Mouse (Mus musculus) MEL (cell line): ENCODE results near the gene Cnn2. TPM values are rescaled to one million over a fixed set of nuclear protein-coding genes. Genes with fewer than 3 reads are reported as not detected.

Experiments
- DNase-seq: peaks from one replicate; pipeline ENCODE4 v3.0.0; 2011; ENCODE audit warnings: low read depth, low spot score
- H3K27ac ChIP-seq: 2 replicates; pipeline ENCODE4 v1.5.1; 2012; ENCODE audit warnings: low read depth, mild to moderate bottlenecking, control low read depth, low read length, moderate library complexity; ENCODE audit not compliant: control insufficient read depth
- H3K27me3 ChIP-seq, 2 experiments: fragments of 150-350 bp in 1 of 2; sonication (generic) in 1 of 2; 2 replicates each; pipeline ENCODE4 v1.6.1; 2012; ENCODE audit warnings: low read length in 2 of 2, mild to moderate bottlenecking in 2 of 2, improper control_type of control experiment in 1 of 2, moderate library complexity in 1 of 2; ENCODE audit not compliant: insufficient read depth in 2 of 2, control insufficient read depth in 1 of 2
- H3K36me3 ChIP-seq, 2 experiments: 2 replicates each; pipeline ENCODE4 v1.6.1; 2012 to 2014; ENCODE audit warnings: low read length in 2 of 2, improper control_type of control experiment in 1 of 2, inconsistent platforms in 1 of 2, mild to moderate bottlenecking in 1 of 2; ENCODE audit not compliant: insufficient read depth in 2 of 2, control insufficient read depth in 1 of 2
- H3K4me1 ChIP-seq, 2 experiments: fragments of 150-350 bp in 1 of 2; sonication (generic) in 1 of 2; 2 replicates each; pipeline ENCODE4 v1.6.1; 2012; ENCODE audit warnings: low read length in 2 of 2, improper control_type of control experiment in 1 of 2, mild to moderate bottlenecking in 1 of 2; ENCODE audit not compliant: insufficient read depth in 2 of 2, control insufficient read depth in 1 of 2
- H3K4me3 ChIP-seq, 2 experiments: fragments of 150-350 bp in 1 of 2; sonication (generic) in 1 of 2; 2 replicates each; pipeline ENCODE4 v1.5.1; 2012; ENCODE audit warnings: low read depth in 2 of 2, low read length in 2 of 2, mild to moderate bottlenecking in 2 of 2, moderate library complexity in 2 of 2, control low read depth in 1 of 2, improper control_type of control experiment in 1 of 2; ENCODE audit not compliant: control insufficient read depth in 1 of 2, insufficient read depth in 1 of 2
- H3K79me2 ChIP-seq: 2 replicates; pipeline ENCODE4 v1.6.1; 2012; ENCODE audit warnings: mild to moderate bottlenecking, low read length, moderate library complexity; ENCODE audit not compliant: control insufficient read depth, poor library complexity, insufficient read depth
- H3K9ac ChIP-seq: 2 replicates; pipeline ENCODE4 v1.6.1; 2012; ENCODE audit warnings: low read depth, mild to moderate bottlenecking, control low read depth, low read length, moderate library complexity; ENCODE audit not compliant: control insufficient read depth, poor library complexity, severe bottlenecking
- H3K9me3 ChIP-seq: fragments of 150-350 bp; sonication (generic); replicated peaks from 2 replicates; pipeline ENCODE4 v1.6.1; 2012; ENCODE audit warnings: mild to moderate bottlenecking, low read length, improper control_type of control experiment, moderate library complexity; ENCODE audit not compliant: insufficient read depth
- CHD2 ChIP-seq: IDR thresholded peaks from 2 replicates; pipeline ENCODE4 v1.6.1; 2011; ENCODE audit warnings: low read length, improper control_type of control experiment
- CTCF ChIP-seq, 3 experiments: IDR thresholded peaks in 2 of 3; conservative IDR thresholded peaks in 1 of 3; 2 replicates each; pipeline ENCODE4 v1.5.1; 2011 to 2012; ENCODE audit warnings: low read length in 3 of 3, low read depth in 2 of 3, mild to moderate bottlenecking in 2 of 3, improper control_type of control experiment in 1 of 3, inconsistent platforms in 1 of 3, mixed read lengths in 1 of 3, moderate library complexity in 1 of 3; ENCODE audit not compliant: control insufficient read depth in 1 of 3, insufficient read depth in 1 of 3, poor library complexity in 1 of 3, severe bottlenecking in 1 of 3
- ELF1 ChIP-seq: IDR thresholded peaks from 2 replicates; pipeline ENCODE4 v1.6.1; 2014; ENCODE audit warnings: low read depth, mild to moderate bottlenecking, inconsistent platforms, low read length, improper control_type of control experiment, moderate library complexity
- EP300 ChIP-seq, 2 experiments: IDR thresholded peaks; 2 replicates each; pipeline ENCODE4 v1.6.1; 2011; ENCODE audit warnings: improper control_type of control experiment in 2 of 2, low read length in 2 of 2, low read depth in 1 of 2, mild to moderate bottlenecking in 1 of 2
- ETS1 ChIP-seq: IDR thresholded peaks from 2 replicates; pipeline ENCODE4 v1.6.1; 2012; ENCODE audit warnings: low read depth, mild to moderate bottlenecking, inconsistent platforms, low read length, improper control_type of control experiment, moderate library complexity
- GABPA ChIP-seq: IDR thresholded peaks from 2 replicates; pipeline ENCODE4 v1.6.1; 2012; ENCODE audit warnings: low read depth, mild to moderate bottlenecking, inconsistent platforms, low read length, improper control_type of control experiment, moderate library complexity
- GATA1 ChIP-seq: IDR thresholded peaks from 2 replicates; pipeline ENCODE4 v1.6.1; 2011; ENCODE audit warnings: low read depth, low read length, improper control_type of control experiment
- HCFC1 ChIP-seq: IDR thresholded peaks from 2 replicates; pipeline ENCODE4 v1.6.1; 2012; ENCODE audit warnings: low read depth, mild to moderate bottlenecking, inconsistent platforms, low read length, improper control_type of control experiment, moderate library complexity
- MAX ChIP-seq: IDR thresholded peaks from 2 replicates; pipeline ENCODE4 v1.6.1; 2011; ENCODE audit warnings: low read length, improper control_type of control experiment
- MAZ ChIP-seq: IDR thresholded peaks from 2 replicates; pipeline ENCODE4 v1.6.1; 2012; ENCODE audit warnings: low read depth, mild to moderate bottlenecking, inconsistent platforms, low read length, improper control_type of control experiment
- MEF2A ChIP-seq: IDR thresholded peaks from 2 replicates; pipeline ENCODE4 v1.6.1; 2014; ENCODE audit warnings: low read depth, mild to moderate bottlenecking, inconsistent platforms, low read length, improper control_type of control experiment; ENCODE audit not compliant: poor library complexity, insufficient replicate concordance, severe bottlenecking; ENCODE audit errors: extremely low read depth
- MXI1 ChIP-seq: IDR thresholded peaks from 2 replicates; pipeline ENCODE4 v1.6.1; 2011; ENCODE audit warnings: mild to moderate bottlenecking, low read depth, low read length, improper control_type of control experiment
- MYB ChIP-seq: IDR thresholded peaks from 2 replicates; pipeline ENCODE4 v1.6.1; 2011; ENCODE audit warnings: mild to moderate bottlenecking, low read depth, low read length, improper control_type of control experiment
- NELFE ChIP-seq: IDR thresholded peaks from 2 replicates; pipeline ENCODE4 v1.6.1; 2011; ENCODE audit warnings: low read depth, low read length, improper control_type of control experiment
- NRF1 ChIP-seq: IDR thresholded peaks from 2 replicates; pipeline ENCODE4 v1.6.1; 2014; ENCODE audit warnings: low read depth, mild to moderate bottlenecking, inconsistent platforms, low read length, improper control_type of control experiment, moderate library complexity; ENCODE audit not compliant: poor library complexity, insufficient read depth, severe bottlenecking
- POLR2A ChIP-seq, 2 experiments: IDR thresholded peaks; 2 replicates each; pipeline ENCODE4 v1.6.1; 2011 to 2012; ENCODE audit warnings: low read length in 2 of 2, mild to moderate bottlenecking in 2 of 2, control low read depth in 1 of 2, improper control_type of control experiment in 1 of 2, low read depth in 1 of 2, moderate library complexity in 1 of 2; ENCODE audit not compliant: control insufficient read depth in 1 of 2, insufficient read depth in 1 of 2, poor library complexity in 1 of 2
- POLR2AphosphoS2 ChIP-seq: IDR thresholded peaks from 2 replicates; pipeline ENCODE4 v1.6.1; 2011; ENCODE audit warnings: low read length, improper control_type of control experiment
- RAD21 ChIP-seq: IDR thresholded peaks from 2 replicates; pipeline ENCODE4 v1.6.1; 2011; ENCODE audit warnings: mild to moderate bottlenecking, low read depth, low read length, improper control_type of control experiment
- RCOR1 ChIP-seq: IDR thresholded peaks from 2 replicates; pipeline ENCODE4 v1.6.1; 2012; ENCODE audit warnings: low read depth, mild to moderate bottlenecking, inconsistent platforms, low read length, improper control_type of control experiment
- SIN3A ChIP-seq: IDR thresholded peaks from 2 replicates; pipeline ENCODE4 v1.6.1; 2012; ENCODE audit warnings: low read length, improper control_type of control experiment, inconsistent platforms
- SMC3 ChIP-seq: IDR thresholded peaks from 2 replicates; pipeline ENCODE4 v1.6.1; 2011; ENCODE audit warnings: low read depth, low read length, improper control_type of control experiment
- TAL1 ChIP-seq: IDR thresholded peaks from 2 replicates; pipeline ENCODE4 v1.6.1; 2012; ENCODE audit warnings: mild to moderate bottlenecking, inconsistent platforms, low read length, moderate library complexity, mixed read lengths
- TCF12 ChIP-seq: IDR thresholded peaks from 2 replicates; pipeline ENCODE4 v1.6.1; 2014; ENCODE audit warnings: low read depth, mild to moderate bottlenecking, inconsistent platforms, low read length, improper control_type of control experiment, moderate library complexity
- USF1 ChIP-seq: IDR thresholded peaks from 2 replicates; pipeline ENCODE4 v1.6.1; 2014; ENCODE audit warnings: low read depth, mild to moderate bottlenecking, inconsistent platforms, low read length, improper control_type of control experiment, moderate library complexity
- USF2 ChIP-seq, 2 experiments: IDR thresholded peaks; 2 replicates each; pipeline ENCODE4 v1.6.1; 2011 to 2012; ENCODE audit warnings: improper control_type of control experiment in 2 of 2, low read length in 2 of 2, borderline replicate concordance in 1 of 2, inconsistent platforms in 1 of 2, low read depth in 1 of 2, mild to moderate bottlenecking in 1 of 2; ENCODE audit not compliant: insufficient read depth in 1 of 2
- ZC3H11A ChIP-seq: IDR thresholded peaks from 2 replicates; pipeline ENCODE4 v1.6.1; 2012; ENCODE audit warnings: low read depth, mild to moderate bottlenecking, inconsistent platforms, low read length, improper control_type of control experiment
- ZKSCAN1 ChIP-seq: IDR thresholded peaks from 2 replicates; pipeline ENCODE4 v1.6.1; 2012; ENCODE audit warnings: low read depth, mild to moderate bottlenecking, inconsistent platforms, low read length, improper control_type of control experiment, moderate library complexity
- ZMIZ1 ChIP-seq: IDR thresholded peaks from 2 replicates; pipeline ENCODE4 v1.6.1; 2012; ENCODE audit warnings: low read depth, mild to moderate bottlenecking, inconsistent platforms, low read length, improper control_type of control experiment, moderate library complexity
- ZNF384 ChIP-seq: IDR thresholded peaks from 2 replicates; pipeline ENCODE4 v1.6.1; 2012; ENCODE audit warnings: low read depth, mild to moderate bottlenecking, inconsistent platforms, low read length, improper control_type of control experiment
- polyA plus RNA-seq, 2 experiments: library from polyadenylated mRNA; stranded (reverse) in 1 of 2; unstranded in 1 of 2; fragments of >175 nt in 1 of 2; fragments of >200 nt in 1 of 2; gene quantifications; 2 replicates each; pipeline versions ENCODE4 v1.2.1 to v1.2.4; 2012; ENCODE audit warnings: low replicate concordance in 2 of 2, low read depth in 1 of 2; ENCODE audit not compliant: insufficient read length in 2 of 2, insufficient read depth in 1 of 2, missing spikeins in 1 of 2
- total RNA-seq: library from RNA; depleted of rRNA; stranded (reverse); fragments of 300-350 nt; gene quantifications from 2 replicates; pipeline ENCODE4 v1.2.3, GENCODE M21; 2012

The Cnn2 gene
- total and polyA plus RNA-seq, 3 experiments: 8.7 to 25.3 TPM; not detected in 1

DNA sequence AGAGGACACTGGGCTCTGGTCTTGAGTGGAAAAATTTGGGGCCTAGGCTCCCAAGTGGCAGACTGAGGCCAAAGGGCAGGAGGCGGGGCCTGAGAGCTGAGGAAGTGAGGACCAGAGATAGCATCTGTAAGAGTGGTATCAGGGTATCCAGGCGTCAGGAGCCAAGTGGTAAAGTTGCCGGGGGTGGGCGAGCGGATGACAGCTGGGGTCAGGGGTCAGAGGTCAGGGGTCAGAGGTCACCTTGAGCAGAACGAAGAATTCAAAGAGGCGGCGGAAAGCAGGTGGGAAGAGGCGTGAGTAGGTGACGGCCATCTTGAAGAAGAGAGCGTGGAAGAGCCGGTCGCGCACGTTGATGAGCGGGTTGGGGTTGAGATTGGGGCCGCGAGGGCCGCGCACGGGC is 4.7 kb upstream of the Cnn2 start:
- Histone ChIP-seq H3K9me3 (no peaks in the 10 kb centered on the region), H3K79me2 (peaks cover 30% of the 10 kb centered on the region), H3K27ac (peak overlapping the region; percentile 77), H3K36me3 (peaks cover 0 to 5% of the 10 kb centered on the region in 2 experiments; a peak in 2 of 4 replicates), H3K4me1 (peaks cover 0 to 11% of the 10 kb centered on the region in 2 experiments; a peak in 2 of 4 replicates), H3K4me3 (peak overlapping the region; percentile 77 to 85), H3K27me3 (no peaks in the 10 kb centered on the region), H3K9ac (peak overlapping the region; percentile 85)
- DNase-seq: peak; percentile 69
- TF ChIP-seq ZMIZ1 (no peak), EP300 (IDR thresholded peaks at IDR 0.05; ENCODE audit: low read depth in 1 of 2, low read length in 2 of 2) (peak in 1 of 2 experiments; percentile 57; a peak in 3 of 4 replicates), MAX (peak; percentile 25; the same call in 1 of the 2 replicates), GATA1 (peak; percentile 67), TAL1 (peak; percentile 21; the same call in 1 of the 2 replicates), TCF12 (peak; percentile 54; the same call in 1 of the 2 replicates), ZKSCAN1 (no peak), SMC3 (no peak), POLR2AphosphoS2 (no peak), ETS1 (0 out of 2 replicates have a peak, but pooled peaks have one; percentile 37), ZNF384 (no peak), HCFC1 (peak; percentile 75), NELFE (no peak), GABPA (no peak), POLR2A (IDR thresholded peaks at IDR 0.05; ENCODE audit: control insufficient read depth in 1 of 2, insufficient read depth in 1 of 2, low read depth in 1 of 2, low read length in 2 of 2, poor library complexity in 1 of 2) (peak in 1 of 2 experiments; percentile 40; a peak in 1 of 4 replicates), MEF2A (no peak), CHD2 (peak; percentile 80)

DNA sequence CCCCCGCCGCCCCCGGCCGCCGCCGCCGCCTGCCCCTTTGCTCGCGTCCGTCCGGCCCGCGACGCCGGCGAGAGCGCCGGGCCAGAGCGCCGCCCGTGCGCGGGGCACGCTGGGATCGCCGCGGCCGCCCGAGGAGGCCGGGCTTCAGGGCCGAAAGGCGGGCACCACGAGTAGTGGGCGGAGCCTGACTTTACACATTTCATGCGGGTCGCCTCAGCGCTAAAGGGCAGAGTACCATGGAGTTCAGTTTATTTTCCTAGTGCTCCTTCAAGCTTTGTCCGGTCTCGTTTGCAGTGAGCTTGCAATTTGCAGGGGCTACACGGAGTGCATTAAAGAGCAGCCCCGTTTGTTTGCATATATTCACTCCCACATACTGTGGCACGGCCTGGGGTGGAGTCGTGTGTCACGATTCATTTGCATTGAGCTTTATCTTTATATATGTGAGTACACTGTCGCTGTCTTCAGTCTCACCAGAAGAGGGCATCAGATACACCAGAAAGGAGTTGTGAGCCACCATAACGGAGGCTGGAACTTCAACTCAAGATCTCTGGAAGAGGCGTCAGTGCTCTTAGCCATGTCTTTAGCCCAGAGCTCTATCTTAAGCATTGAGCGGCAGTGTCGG is 4.1 kb upstream of the Cnn2 start, which contains the start of gene Tmem259:
TSS of gene Tmem259 (minus strand) at position 136 of the 622 bp plus-strand sequence.
- Histone ChIP-seq H3K4me1 (peaks cover 0 to 14% of the 10 kb centered on the region in 2 experiments; a peak in 2 of 4 replicates), H3K79me2 (peaks cover 30% of the 10 kb centered on the region), H3K9ac (peak within 1 kb of the TSS; percentile 85), H3K4me3 (peak within 1 kb of the TSS; percentile 78 to 85), H3K27ac (peak within 1 kb of the TSS; percentile 88), H3K27me3 (no peaks in the 10 kb centered on the region), H3K9me3 (no peaks in the 10 kb centered on the region), H3K36me3 (peaks cover 0 to 5% of the 10 kb centered on the region in 2 experiments; a peak in 2 of 4 replicates)
- DNase-seq: peak; percentile 96
- no peak for TF ChIP-seq USF1
- TF ChIP-seq MYB: no peak
- peak; percentile 59 for TF ChIP-seq ZC3H11A
- peak; percentile 41 to 80 (median 70) for TF ChIP-seq CTCF (IDR thresholded peaks at IDR 0.05 in 2 of 3, conservative IDR thresholded peaks at IDR 0.05 in 1 of 3; ENCODE audit: control insufficient read depth in 1 of 3, insufficient read depth in 1 of 3, low read depth in 2 of 3, low read length in 3 of 3, poor library complexity in 1 of 3, severe bottlenecking in 1 of 3)
- TF ChIP-seq RCOR1: no peak
- TF ChIP-seq RAD21: peak; percentile 58
- peak; percentile 74 for TF ChIP-seq SIN3A
- TF ChIP-seq SMC3: peak; percentile 83
- TF ChIP-seq ELF1: 0 out of 2 replicates have a peak, but pooled peaks have one; percentile 13
- no peak for TF ChIP-seq EP300 (IDR thresholded peaks at IDR 0.05; ENCODE audit: low read depth in 1 of 2, low read length in 2 of 2)
- TF ChIP-seq TAL1: no peak
- TF ChIP-seq NRF1: peak; percentile 25; the same call in 1 of the 2 replicates
- no peak for TF ChIP-seq USF2 (IDR thresholded peaks at IDR 0.05; ENCODE audit: borderline replicate concordance in 1 of 2, insufficient read depth in 1 of 2, low read depth in 1 of 2, low read length in 2 of 2)
- TF ChIP-seq MXI1: peak; percentile 73; the same call in 1 of the 2 replicates
- no peak for TF ChIP-seq ZMIZ1
- no peak for TF ChIP-seq MAZ
- TF ChIP-seq POLR2AphosphoS2: no peak
- TF ChIP-seq GATA1: peak; percentile 56
- peak; percentile 4; the same call in 1 of the 2 replicates for TF ChIP-seq TCF12
- peak; percentile 17 for TF ChIP-seq NELFE
- no peak for TF ChIP-seq ZKSCAN1
